Mouse (Mus musculus): ENCODE measurements around the gene Ank3.

- TF ChIP-seq CTCF (IDR thresholded peaks at IDR 0.05 in 2 of 3, conservative IDR thresholded peaks at IDR 0.05 in 1 of 3; ENCODE audit: control insufficient read depth in 1 of 3, insufficient read depth in 1 of 3, low read depth in 2 of 3, low read length in 3 of 3, poor library complexity in 1 of 3, severe bottlenecking in 1 of 3) (no peak), POLR2A (IDR thresholded peaks at IDR 0.05; ENCODE audit: control insufficient read depth in 1 of 2, insufficient read depth in 1 of 2, low read depth in 1 of 2, low read length in 2 of 2, poor library complexity in 1 of 2) (no peak)
These were observed 625.3 kb downstream of the Ank3 start for GRCm38 (mm10) chr10:70023861-70024260.

Data from MEL (cell line).